Mouse (Mus musculus) spleen, adult 2 months (tissue): Measurements from ENCODE around the gene Cd300lf. TPM values are rescaled to one million over a fixed set of nuclear protein-coding genes. Genes with fewer than 3 reads are reported as not detected.

Source experiments
- DNase-seq, 2 experiments: peaks; one replicate each; pipeline versions ENCODE4 v3.0.0 to v3.0.0-alpha.2; 2012 to 2021; ENCODE audit warnings: low spot score in 2 of 2, low read depth in 1 of 2
- H3K27ac ChIP-seq: fragments of 200-500 bp; 2 replicates; pipeline ENCODE4 v1.5.1; 2012; ENCODE audit warnings: low read length, inconsistent platforms; ENCODE audit not compliant: insufficient read depth
- H3K27me3 ChIP-seq: fragments of 200-500 bp; 2 replicates; pipeline ENCODE4 v1.6.1; 2012; ENCODE audit warnings: mild to moderate bottlenecking, moderate library complexity, low read length, inconsistent platforms; ENCODE audit not compliant: control insufficient read depth, insufficient read depth
- H3K36me3 ChIP-seq: fragments of 200-500 bp; 2 replicates; pipeline ENCODE4 v1.6.1; 2012; ENCODE audit warnings: mild to moderate bottlenecking, low read length, inconsistent platforms; ENCODE audit not compliant: control insufficient read depth, insufficient read depth
- H3K4me1 ChIP-seq: fragments of 200-500 bp; 2 replicates; pipeline ENCODE4 v1.6.1; 2011; ENCODE audit warnings: inconsistent platforms; ENCODE audit not compliant: control insufficient read depth, insufficient read depth, insufficient read length
- H3K4me3 ChIP-seq: fragments of 200-500 bp; 2 replicates; pipeline ENCODE4 v1.5.1; 2011; ENCODE audit warnings: mild to moderate bottlenecking, inconsistent platforms; ENCODE audit not compliant: insufficient read depth, insufficient read length; ENCODE audit errors: extremely low read depth
- CTCF ChIP-seq: fragments of 200-500 bp; IDR thresholded peaks from 2 replicates; pipeline ENCODE4 v1.5.1; 2011; ENCODE audit warnings: mild to moderate bottlenecking, inconsistent platforms; ENCODE audit not compliant: insufficient read depth, insufficient read length, insufficient replicate concordance; ENCODE audit errors: extremely low read depth
- POLR2A ChIP-seq: fragments of 200-500 bp; IDR thresholded peaks from 2 replicates; pipeline ENCODE4 v1.6.1; 2011; ENCODE audit warnings: low read depth, low read length, inconsistent platforms
- WGBS: fragments of 180-500 bp; shearing (Covaris S2); methylation state at CpG from one replicate; pipeline ENCODE4 v1.1.7; 2018; 5-methylcytosine and 5-hydroxymethylcytosine counted together
- polyA plus RNA-seq: library from polyadenylated mRNA; depleted of rRNA; stranded (reverse); fragments of >200 nt; gene quantifications from 2 replicates; pipeline ENCODE4 v1.2.3, GENCODE M21; 2012; rRNA removed

The Cd300lf gene
- polyA plus RNA-seq, 1 experiment: 24.7 TPM

DNA sequence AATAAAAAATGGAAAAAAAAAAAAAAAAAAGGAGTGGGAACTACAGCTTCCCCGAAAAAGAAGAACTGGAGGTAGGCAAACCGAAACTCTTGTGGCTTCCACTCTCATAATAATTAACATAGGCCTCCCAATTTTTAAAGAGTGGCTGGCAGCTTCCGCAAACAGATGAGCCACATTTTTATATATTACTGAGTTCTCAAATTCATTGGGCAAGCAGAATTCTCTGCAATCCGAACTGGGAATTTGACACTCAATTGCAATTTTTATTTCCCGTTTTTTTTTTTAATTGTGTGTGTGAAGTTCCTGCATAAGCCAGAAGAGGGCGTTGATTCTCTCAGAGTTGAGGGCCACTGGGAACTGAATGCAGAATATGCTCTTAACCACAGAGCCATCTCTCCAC, 67.0 kb downstream of the Cd300lf start:
- H3K36me3 ChIP-seq: no peaks in the 10 kb centered on the region
- no peaks in the 10 kb centered on the region for H3K27me3 ChIP-seq
- WGBS: 18% methylated on average over 6 of the region's 6 CpGs
- TF ChIP-seq CTCF (no peak), POLR2A (no peak)
- no peak overlapping the region for H3K4me3 ChIP-seq
- no peak for DNase-seq
- no peak overlapping the region for H3K27ac ChIP-seq
- H3K4me1 ChIP-seq: no peaks in the 10 kb centered on the region; the same call in 1 of the 2 replicates

Other genes with a start within 250 kb of the Cd300lf start
- 11.6 and 12.5 TPM in 2 replicates for gene Cd300a, start 244.0 kb downstream of the Cd300lf start, polyA plus RNA-seq
- 3.1 and 5.3 TPM in 2 replicates for gene Cd300lb, start 199.6 kb downstream of the Cd300lf start, polyA plus RNA-seq
- gene Cd300c, start 164.8 kb downstream of the Cd300lf start, polyA plus RNA-seq: 5.8 and 10.8 TPM in 2 replicates
- 3.3 and 5.5 TPM in 2 replicates for gene Cd300ld, start 144.1 kb downstream of the Cd300lf start, polyA plus RNA-seq
- 26.0 and 32.8 TPM in 2 replicates for gene Cd300c2, start 132.1 kb downstream of the Cd300lf start, polyA plus RNA-seq
- gene Cd300ld2, start 117.8 kb downstream of the Cd300lf start, polyA plus RNA-seq: 0.20 and 0.27 TPM in 2 replicates
- gene Cd300ld4, start 107.0 kb downstream of the Cd300lf start, polyA plus RNA-seq: 0.93 and 1.3 TPM in 2 replicates
- 2.3 and 5.5 TPM in 2 replicates for gene Cd300ld5, start 96.2 kb downstream of the Cd300lf start, polyA plus RNA-seq
- gene Cd300ld3, start 85.6 kb downstream of the Cd300lf start, polyA plus RNA-seq: 13.1 and 29.1 TPM in 2 replicates
- 4.6 and 4.7 TPM in 2 replicates for gene Cd300e, start 71.8 kb downstream of the Cd300lf start, polyA plus RNA-seq
- 7.8 and 7.9 TPM in 2 replicates for gene Rab37, start 42.6 kb downstream of the Cd300lf start, polyA plus RNA-seq
- 51.5 and 63.7 TPM in 2 replicates for gene Slc9a3r1, start 29.3 kb upstream of the Cd300lf start, polyA plus RNA-seq
- 16.3 and 16.5 TPM in 2 replicates for gene Tmem104, start 53.5 kb upstream of the Cd300lf start, polyA plus RNA-seq
- gene Nat9, start 53.9 kb upstream of the Cd300lf start, polyA plus RNA-seq: 12.3 and 12.5 TPM in 2 replicates
- 9.5 and 13.7 TPM in 2 replicates for gene Grin2c, start 133.3 kb upstream of the Cd300lf start, polyA plus RNA-seq
- gene Fdxr, start 143.1 kb upstream of the Cd300lf start, polyA plus RNA-seq: 18.7 and 24.6 TPM in 2 replicates
- gene Fads6, start 163.7 kb upstream of the Cd300lf start, polyA plus RNA-seq: 1.1 TPM in 2 replicates
- gene Otop2, start 173.2 kb upstream of the Cd300lf start, polyA plus RNA-seq: not detected in 2 replicates
- gene Ush1g, start 188.0 kb upstream of the Cd300lf start, polyA plus RNA-seq: 2.0 TPM in 2 replicates
- not detected in 2 replicates for gene Otop3, start 200.7 kb upstream of the Cd300lf start, polyA plus RNA-seq
- 17.9 and 18.3 TPM in 2 replicates for gene Hid1, start 233.8 kb upstream of the Cd300lf start, polyA plus RNA-seq
- gene Cdr2l, start 247.9 kb upstream of the Cd300lf start, polyA plus RNA-seq: 7.0 and 8.4 TPM in 2 replicates